Mouse (Mus musculus) forebrain, embryonic 11.5 days (tissue): ENCODE results near the gene Fkbp14. TPM values are rescaled to one million over a fixed set of nuclear protein-coding genes. Genes with fewer than 3 reads are reported as not detected.

ENCODE experiments used
- ATAC-seq: fragments of 200-750 bp; cut with Nextera tagmentation; replicated peaks from 2 replicates; pipeline ENCODE4 v1.8.0; 2017; ENCODE audit warnings: moderate TSS enrichment; ENCODE audit not compliant: low FRiP score
- DNase-seq: peaks from one replicate; pipeline ENCODE4 v3.0.0-alpha.2; 2017; ENCODE audit warnings: low spot score
- H3K27ac ChIP-seq: fragments of 300-500 bp; sonication (generic); 2 replicates; pipeline ENCODE4 v1.5.1; 2014; ENCODE audit warnings: low read depth, low read length
- H3K27me3 ChIP-seq: fragments of 300-500 bp; sonication (generic); 2 replicates; pipeline ENCODE4 v1.6.1; 2014; ENCODE audit warnings: mild to moderate bottlenecking, low read length, mixed read lengths; ENCODE audit not compliant: control insufficient read depth, insufficient read depth
- H3K36me3 ChIP-seq: fragments of 300-500 bp; sonication (generic); 2 replicates; pipeline ENCODE4 v1.6.1; 2014; ENCODE audit warnings: mild to moderate bottlenecking, low read length, moderate library complexity, mixed read lengths; ENCODE audit not compliant: control insufficient read depth, insufficient read depth
- H3K4me1 ChIP-seq: fragments of 300-500 bp; sonication (generic); replicated peaks from 2 replicates; pipeline ENCODE4 v1.6.1; 2014; ENCODE audit warnings: low read length, mixed read lengths; ENCODE audit not compliant: control insufficient read depth, insufficient read depth
- H3K4me2 ChIP-seq: fragments of 300-500 bp; sonication (generic); 2 replicates; pipeline ENCODE4 v1.6.1; 2014; ENCODE audit warnings: low read depth, mild to moderate bottlenecking, low read length, moderate library complexity, mixed read lengths; ENCODE audit not compliant: severe bottlenecking
- H3K4me3 ChIP-seq: fragments of 300-500 bp; sonication (generic); 2 replicates; pipeline ENCODE4 v1.5.1; 2014; ENCODE audit warnings: low read depth, low read length
- H3K9ac ChIP-seq: fragments of 300-500 bp; sonication (generic); 2 replicates; pipeline ENCODE4 v1.6.1; 2014; ENCODE audit warnings: low read length
- H3K9me3 ChIP-seq: fragments of 300-500 bp; sonication (generic); 2 replicates; pipeline ENCODE4 v1.6.1; 2016; ENCODE audit warnings: low read length, mixed read lengths; ENCODE audit not compliant: control insufficient read depth
- WGBS: fragments of 180-500 bp; shearing (Covaris S2); extraction: QIAGEN DNeasy Blood & Tissue Kit; methylation state at CpG from one replicate; pipeline ENCODE4 v1.1.7; 2014; 5-methylcytosine and 5-hydroxymethylcytosine counted together
- polyA plus RNA-seq: library from polyadenylated mRNA; unstranded; fragments of >200 nt; fragmentation: Nextera tagmentation; extraction: Ambion mirVana; gene quantifications from 2 replicates; pipeline ENCODE4 v1.2.1, GENCODE M21; 2014

Fkbp14 gene
- polyA plus RNA-seq, 1 experiment from 2014 or later = 18.8 TPM

GRCm38 (mm10) chr6:54593766-54594468 lies 3.2 kb downstream of the Fkbp14 start:
- ATAC-seq (no peak), DNase-seq (no peak)
- no peak overlapping the region; the same call in 1 of the 2 replicates for H3K9ac ChIP-seq
- H3K27ac ChIP-seq = no peak overlapping the region
- H3K27me3 ChIP-seq = no peaks in the 10 kb centered on the region
- WGBS = 57% methylated on average over 8 of the region's 8 CpGs
- H3K36me3 ChIP-seq = no peaks in the 10 kb centered on the region
- peak overlapping the region; percentile 75 for H3K4me2 ChIP-seq
- peak overlapping the region; percentile 52 for H3K4me3 ChIP-seq
- H3K4me1 ChIP-seq = peaks cover 7% of the 10 kb centered on the region; the same call in 1 of the 2 replicates
- H3K9me3 ChIP-seq = no peaks in the 10 kb centered on the region

- peak; percentile 84 for ATAC-seq
- DNase-seq = peak; percentile 88
- Histone ChIP-seq H3K27me3 (no peaks in the 10 kb centered on the region), H3K4me2 (peak overlapping the region; percentile 75), H3K36me3 (no peaks in the 10 kb centered on the region), H3K9ac (peak overlapping the region; percentile 67), H3K4me1 (peaks cover 7% of the 10 kb centered on the region; the same call in 1 of the 2 replicates), H3K9me3 (no peaks in the 10 kb centered on the region), H3K27ac (0 out of 2 replicates have a peak overlapping the region, but pooled peaks have one; percentile 25), H3K4me3 (peak overlapping the region; percentile 52)
- WGBS = under 1% methylated on average over 20 of the region's 20 CpGs
Measured at GRCm38 (mm10) chr6:54592938-54593535, 4.1 kb downstream of the Fkbp14 start.

- no peaks in the 10 kb centered on the region for H3K36me3 ChIP-seq
- peak overlapping the region; percentile 41; the same call in 1 of the 2 replicates for H3K4me2 ChIP-seq
- H3K27me3 ChIP-seq = no peaks in the 10 kb centered on the region
- no peaks in the 10 kb centered on the region for H3K9me3 ChIP-seq
- ATAC-seq (no peak), DNase-seq (no peak)
- H3K4me1 ChIP-seq = peaks cover 7% of the 10 kb centered on the region; the same call in 1 of the 2 replicates
- H3K9ac ChIP-seq = no peak overlapping the region
- no peak overlapping the region; the same call in 1 of the 2 replicates for H3K4me3 ChIP-seq
- H3K27ac ChIP-seq = no peak overlapping the region
- WGBS = 54% methylated on average over 6 of the region's 6 CpGs
Measured at GRCm38 (mm10) chr6:54591778-54592177, 5.3 kb downstream of the Fkbp14 start.

- WGBS = 82% methylated on average over 2 of the region's 2 CpGs
- no peaks in the 10 kb centered on the region for H3K27me3 ChIP-seq
- no peak for DNase-seq
- H3K9me3 ChIP-seq = no peaks in the 10 kb centered on the region
- H3K27ac ChIP-seq = no peak overlapping the region
- no peak for ATAC-seq
- no peak overlapping the region for H3K4me3 ChIP-seq
- no peak overlapping the region for H3K9ac ChIP-seq
- H3K4me2 ChIP-seq = no peak overlapping the region
- no peaks in the 10 kb centered on the region for H3K36me3 ChIP-seq
- peaks cover 7% of the 10 kb centered on the region; the same call in 1 of the 2 replicates for H3K4me1 ChIP-seq
Measured at GRCm38 (mm10) chr6:54590691-54591090, 6.4 kb downstream of the Fkbp14 start.

- H3K9ac ChIP-seq = no peak overlapping the region
- H3K27me3 ChIP-seq = no peaks in the 10 kb centered on the region
- no peak overlapping the region for H3K4me2 ChIP-seq
- H3K9me3 ChIP-seq = no peaks in the 10 kb centered on the region
- DNase-seq (no peak), ATAC-seq (no peak)
- H3K36me3 ChIP-seq = no peaks in the 10 kb centered on the region
- H3K27ac ChIP-seq = no peak overlapping the region
- WGBS = 36% methylated on average over 1 of the region's 1 CpGs
- peaks cover 7% of the 10 kb centered on the region; the same call in 1 of the 2 replicates for H3K4me1 ChIP-seq
- H3K4me3 ChIP-seq = no peak overlapping the region
Measured at GRCm38 (mm10) chr6:54588212-54588611, 8.9 kb downstream of the Fkbp14 start.

GRCm38 (mm10) chr6:54587683-54588082 lies 9.4 kb downstream of the Fkbp14 start:
- H3K4me2 ChIP-seq = no peak overlapping the region
- no peaks in the 10 kb centered on the region for H3K36me3 ChIP-seq
- peaks cover 6% of the 10 kb centered on the region; the same call in 1 of the 2 replicates for H3K4me1 ChIP-seq
- no peak overlapping the region for H3K9ac ChIP-seq
- ATAC-seq = no peak
- H3K4me3 ChIP-seq = no peak overlapping the region
- no peaks in the 10 kb centered on the region for H3K27me3 ChIP-seq
- WGBS = 88% methylated on average over 4 of the region's 4 CpGs
- no peak for DNase-seq
- no peak overlapping the region for H3K27ac ChIP-seq
- H3K9me3 ChIP-seq = no peaks in the 10 kb centered on the region

GRCm38 (mm10) chr6:54586911-54587310 lies 10.2 kb downstream of the Fkbp14 start:
- whole genome bisulfite sequencing = 86% methylated on average over 8 of the region's 8 CpGs
- ATAC-seq = no peak
- H3K27ac ChIP-seq = no peak overlapping the region
- H3K9ac ChIP-seq = no peak overlapping the region
- peaks cover 5% of the 10 kb centered on the region; the same call in 1 of the 2 replicates for H3K4me1 ChIP-seq
- no peak for DNase-seq
- H3K4me3 ChIP-seq = no peak overlapping the region
- no peaks in the 10 kb centered on the region for H3K36me3 ChIP-seq
- no peaks in the 10 kb centered on the region for H3K27me3 ChIP-seq
- no peaks in the 10 kb centered on the region for H3K9me3 ChIP-seq
- H3K4me2 ChIP-seq = no peak overlapping the region

GRCm38 (mm10) chr6:54586175-54586574 lies 10.9 kb downstream of the Fkbp14 start:
- DNase-seq (no peak), ATAC-seq (no peak)
- Histone ChIP-seq H3K4me3 (no peak overlapping the region), H3K9ac (no peak overlapping the region), H3K4me1 (no peaks in the 10 kb centered on the region), H3K4me2 (no peak overlapping the region), H3K36me3 (no peaks in the 10 kb centered on the region), H3K27ac (no peak overlapping the region), H3K9me3 (no peaks in the 10 kb centered on the region), H3K27me3 (no peaks in the 10 kb centered on the region)
- WGBS = 22% methylated on average over 2 of the region's 2 CpGs
